Mouse (Mus musculus): Measurements from ENCODE around the gene Ptprd.

Gene Ptprd

GRCm38 (mm10) chr4:77248918-77249317 is 962.8 kb downstream of the Ptprd start:
- in situ Hi-C loops (cut with MboI), result no loop called here

- in situ Hi-C loops (cut with MboI), result no loop called here
Measured at GRCm38 (mm10) chr4:77241852-77242455, 969.8 kb downstream of the Ptprd start.

- in situ Hi-C loops (cut with MboI), result no loop called here
Measured at GRCm38 (mm10) chr4:77238144-77238543, 973.6 kb downstream of the Ptprd start.

- in situ Hi-C loops (cut with MboI), result no loop called here
Measured at GRCm38 (mm10) chr4:77233243-77233642, 978.5 kb downstream of the Ptprd start.

GRCm38 (mm10) chr4:77168866-77169265 is 1042.9 kb downstream of the Ptprd start:
- in situ Hi-C loops (cut with MboI), result no loop called here

GRCm38 (mm10) chr4:77157601-77158000 is 1054.2 kb downstream of the Ptprd start:
- in situ Hi-C loops (cut with MboI), result no loop called here

- in situ Hi-C loops (cut with MboI), result no loop called here
Measured at GRCm38 (mm10) chr4:77155561-77155960, 1056.2 kb downstream of the Ptprd start.

GRCm38 (mm10) chr4:77155037-77155436 is 1056.7 kb downstream of the Ptprd start:
- in situ Hi-C loops (cut with MboI), result no loop called here

GRCm38 (mm10) chr4:77124852-77125251 is 1086.9 kb downstream of the Ptprd start:
- in situ Hi-C loops (cut with MboI), result no loop called here

- in situ Hi-C loops (cut with MboI), result no loop called here
Measured at GRCm38 (mm10) chr4:77110894-77111293, 1100.9 kb downstream of the Ptprd start.

GRCm38 (mm10) chr4:77107291-77107690 is 1104.5 kb downstream of the Ptprd start:
- in situ Hi-C loops (cut with MboI), result no loop called here

- in situ Hi-C loops (cut with MboI), result no loop called here
Measured at GRCm38 (mm10) chr4:77083165-77083564, 1128.6 kb downstream of the Ptprd start.

GRCm38 (mm10) chr4:77077607-77078006 is 1134.2 kb downstream of the Ptprd start:
- in situ Hi-C loops (cut with MboI), result no loop called here

GRCm38 (mm10) chr4:77050536-77051207 is 1161.1 kb downstream of the Ptprd start:
- in situ Hi-C loops (cut with MboI), result no loop called here

GRCm38 (mm10) chr4:77004483-77004882 is 1207.3 kb downstream of the Ptprd start:
- in situ Hi-C loops (cut with MboI), result no loop called here

GRCm38 (mm10) chr4:76996172-76996571 is 1215.6 kb downstream of the Ptprd start:
- in situ Hi-C loops (cut with MboI), result no loop called here

GRCm38 (mm10) chr4:76989961-76990360 is 1221.8 kb downstream of the Ptprd start:
- in situ Hi-C loops (cut with MboI), result no loop called here

GRCm38 (mm10) chr4:76977056-76977809 is 1234.5 kb downstream of the Ptprd start:
- in situ Hi-C loops (cut with MboI), result no loop called here

- in situ Hi-C loops (cut with MboI), result no loop called here
Measured at GRCm38 (mm10) chr4:76948251-76948650, 1263.5 kb downstream of the Ptprd start.

GRCm38 (mm10) chr4:76941382-76942360 is 1270.1 kb downstream of the Ptprd start:
- in situ Hi-C loops (cut with MboI), result no loop called here

GRCm38 (mm10) chr4:76931559-76931958 is 1280.2 kb downstream of the Ptprd start:
- in situ Hi-C loops (cut with MboI), result no loop called here
